Mouse (Mus musculus) heart, embryonic 11.5 days (tissue): ENCODE measurements around the gene Mark4. TPM values are rescaled to one million over a fixed set of nuclear protein-coding genes. Genes with fewer than 3 reads are reported as not detected.
A peak's percentile ranks its signal among the peaks of the same experiment; 100 is the strongest.

Source experiments
- ATAC-seq: fragments of 200-750 bp; cut with Nextera tagmentation; replicated peaks from 2 replicates; pipeline ENCODE4 v1.8.0; 2017; ENCODE audit warnings: moderate library complexity; ENCODE audit not compliant: insufficient number of reproducible peaks, low FRiP score, low TSS enrichment
- H3K27ac ChIP-seq: fragments of 300-500 bp; sonication (generic); 2 replicates; pipeline ENCODE4 v1.5.1; 2014; ENCODE audit warnings: mild to moderate bottlenecking, low read depth, low read length
- H3K27me3 ChIP-seq: fragments of 300-500 bp; sonication (generic); 2 replicates; pipeline ENCODE4 v1.6.1; 2014; ENCODE audit warnings: mild to moderate bottlenecking, low read length, mixed read lengths; ENCODE audit not compliant: control insufficient read depth, insufficient read depth
- H3K36me3 ChIP-seq: fragments of 300-500 bp; sonication (generic); 2 replicates; pipeline ENCODE4 v1.6.1; 2014; ENCODE audit warnings: mild to moderate bottlenecking, low read length, moderate library complexity, mixed read lengths; ENCODE audit not compliant: control insufficient read depth, insufficient read depth
- H3K4me1 ChIP-seq: fragments of 300-500 bp; sonication (generic); 2 replicates; pipeline ENCODE4 v1.6.1; 2014; ENCODE audit warnings: low read length; ENCODE audit not compliant: control insufficient read depth, insufficient read depth
- H3K4me2 ChIP-seq: fragments of 300-500 bp; sonication (generic); 2 replicates; pipeline ENCODE4 v1.6.1; 2014; ENCODE audit warnings: mild to moderate bottlenecking, moderate library complexity
- H3K4me3 ChIP-seq: fragments of 300-500 bp; sonication (generic); 2 replicates; pipeline ENCODE4 v1.5.1; 2014; ENCODE audit warnings: low read depth, low read length
- H3K9ac ChIP-seq: fragments of 300-500 bp; sonication (generic); 2 replicates; pipeline ENCODE4 v1.6.1; 2014; ENCODE audit warnings: mild to moderate bottlenecking, low read depth, low read length, moderate library complexity
- H3K9me3 ChIP-seq: fragments of 300-500 bp; sonication (generic); replicated peaks from 2 replicates; pipeline ENCODE4 v1.6.1; 2016; ENCODE audit warnings: low read length; ENCODE audit not compliant: control insufficient read depth
- WGBS: fragments of 180-500 bp; shearing (Covaris S2); extraction: QIAGEN DNeasy Blood & Tissue Kit; methylation state at CpG from one replicate; pipeline ENCODE4 v1.1.7; 2014; ENCODE audit not compliant: insufficient replicate concordance; 5-methylcytosine and 5-hydroxymethylcytosine counted together
- polyA plus RNA-seq: library from polyadenylated mRNA; unstranded; fragments of >200 nt; fragmentation: Nextera tagmentation; extraction: Ambion mirVana; gene quantifications from 2 replicates; pipeline ENCODE4 v1.2.1, GENCODE M21; 2014

Gene Mark4
- 8.0 and 9.7 TPM in 2 replicates for polyA plus RNA-seq

GRCm38 (mm10) chr7:19458591-19459111, at the start of gene Mark4:
Gene Mark4, minus strand, starts transcription at chr7:19458821.
- peak within 1 kb of the TSS; percentile 77 for H3K27ac ChIP-seq
- ATAC-seq: peak; percentile 82
- H3K9ac ChIP-seq: peak within 1 kb of the TSS; percentile 92
- no peaks in the 10 kb centered on the region for H3K27me3 ChIP-seq
- H3K4me3 ChIP-seq: peak within 1 kb of the TSS; percentile 98
- no peaks in the 10 kb centered on the region for H3K36me3 ChIP-seq
- H3K4me2 ChIP-seq: peak within 1 kb of the TSS; percentile 97
- no peaks in the 10 kb centered on the region for H3K9me3 ChIP-seq
- H3K4me1 ChIP-seq: peaks cover 26% of the 10 kb centered on the region
- 0% methylated on average over 26 of the region's 42 CpGs for whole genome bisulfite sequencing

- Histone ChIP-seq H3K9me3 (no peaks in the 10 kb centered on the region), H3K27ac (peak overlapping the region; percentile 6; the same call in 1 of the 2 replicates), H3K4me1 (peaks cover 7% of the 10 kb centered on the region; the same call in 1 of the 2 replicates), H3K9ac (peak overlapping the region; percentile 94), H3K4me3 (peak overlapping the region; percentile 83), H3K27me3 (no peaks in the 10 kb centered on the region), H3K36me3 (0 out of 2 replicates have a peak, but pooled peaks cover 3% of the 10 kb centered on the region), H3K4me2 (peak overlapping the region; percentile 99)
- no peak for ATAC-seq
- 4% methylated on average over 18 of the region's 18 CpGs for WGBS
Observed at GRCm38 (mm10) chr7:19507612-19507981, 49.0 kb upstream of the Mark4 start.

DNA sequence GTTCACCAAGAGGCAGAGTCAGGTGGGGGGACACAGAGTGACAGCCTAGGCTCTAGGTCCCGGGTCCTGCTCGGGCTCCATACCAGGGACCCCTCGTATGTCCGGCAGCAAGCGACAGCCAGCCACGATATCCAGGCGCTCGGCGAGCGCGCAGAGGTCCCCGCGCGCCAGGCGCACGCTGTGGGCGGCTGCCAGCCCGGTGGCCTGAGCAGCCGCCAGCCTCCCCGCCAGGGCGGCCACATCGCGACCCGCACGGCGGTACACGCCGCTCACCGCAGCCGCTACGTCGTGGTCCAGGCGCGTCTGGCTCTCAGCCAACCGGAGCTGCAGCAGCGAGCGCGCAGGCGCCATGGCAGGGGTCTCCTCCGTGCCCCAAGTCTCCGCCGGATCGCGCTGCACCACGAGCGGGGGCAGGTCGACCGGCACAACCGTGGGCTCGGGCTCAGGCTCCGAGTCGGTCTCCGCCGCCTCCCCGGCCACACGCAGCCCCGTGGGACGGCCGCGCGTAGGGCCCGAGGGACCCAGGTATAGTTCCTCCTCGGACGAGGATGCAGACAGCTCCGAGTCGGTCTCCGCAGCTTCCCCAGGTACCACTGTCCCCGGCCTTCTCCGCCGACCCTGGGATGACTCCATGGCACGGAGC, 48.5 kb upstream of the Mark4 start:
- 0 out of 2 replicates have a peak, but pooled peaks have one; percentile 3 for ATAC-seq
- peak overlapping the region; percentile 99 for H3K4me2 ChIP-seq
- under 1% methylated on average over 71 of the region's 71 CpGs for WGBS
- peak overlapping the region; percentile 83 for H3K4me3 ChIP-seq
- H3K27ac ChIP-seq: 0 out of 2 replicates have a peak overlapping the region, but pooled peaks have one; percentile 6
- H3K9me3 ChIP-seq: no peaks in the 10 kb centered on the region
- no peaks in the 10 kb centered on the region for H3K27me3 ChIP-seq
- peaks cover 7% of the 10 kb centered on the region; the same call in 1 of the 2 replicates for H3K4me1 ChIP-seq
- H3K36me3 ChIP-seq: 0 out of 2 replicates have a peak, but pooled peaks cover 3% of the 10 kb centered on the region
- H3K9ac ChIP-seq: peak overlapping the region; percentile 94

DNA sequence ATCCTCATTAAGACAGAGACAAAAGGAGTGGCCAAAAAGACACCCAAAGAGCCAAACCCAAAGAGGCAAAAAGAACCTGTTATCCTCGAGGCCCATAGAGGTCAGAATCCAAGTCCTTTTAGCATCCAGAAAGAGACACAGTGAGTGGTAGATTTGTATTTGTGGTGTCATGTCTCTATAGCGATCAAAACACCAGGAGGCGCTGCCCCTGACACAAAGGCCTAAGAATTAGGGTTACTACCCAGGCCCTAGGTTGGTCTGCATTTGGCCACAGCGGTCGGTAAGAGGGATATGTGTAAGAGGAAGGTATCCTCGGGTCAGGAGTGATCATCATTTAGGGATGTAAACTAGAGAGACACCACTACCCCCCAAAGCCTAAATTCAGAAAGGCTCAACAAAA, 47.7 kb upstream of the Mark4 start:
- Histone ChIP-seq H3K27me3 (no peaks in the 10 kb centered on the region), H3K4me3 (no peak overlapping the region), H3K4me2 (peak overlapping the region; percentile 99), H3K27ac (no peak overlapping the region), H3K9me3 (no peaks in the 10 kb centered on the region), H3K4me1 (peaks cover 7% of the 10 kb centered on the region; the same call in 1 of the 2 replicates), H3K36me3 (0 out of 2 replicates have a peak, but pooled peaks cover 2% of the 10 kb centered on the region), H3K9ac (no peak overlapping the region)
- ATAC-seq: no peak
- 36% methylated on average over 6 of the region's 6 CpGs for WGBS

DNA sequence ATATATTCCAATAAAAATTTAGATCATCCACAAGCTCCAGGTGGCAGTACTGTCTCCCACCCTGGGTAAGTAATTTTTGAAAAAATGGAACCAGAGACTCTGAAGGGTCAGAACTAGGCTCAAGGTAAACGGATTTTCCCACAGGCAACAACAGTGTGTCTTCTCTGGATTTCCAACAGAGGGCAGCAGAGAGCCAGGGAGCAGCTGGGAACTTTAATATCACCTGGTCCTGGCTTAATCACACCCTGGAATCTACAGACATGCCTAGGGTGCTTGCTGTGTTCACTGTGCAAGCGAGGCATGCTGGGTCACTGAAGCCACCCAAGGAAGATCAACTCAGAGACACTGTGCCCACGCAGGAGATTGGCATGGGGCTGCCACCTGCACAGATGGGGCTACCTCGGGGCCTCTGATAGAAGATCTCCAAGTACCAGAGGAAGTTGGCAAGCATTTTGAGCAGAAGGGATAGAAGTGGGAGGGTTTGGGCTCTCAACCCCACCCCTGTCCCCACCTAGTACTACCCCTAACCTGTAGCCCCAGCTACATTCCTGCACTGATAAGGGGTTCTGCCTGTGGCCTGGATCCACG, 45.0 kb upstream of the Mark4 start:
- no peak overlapping the region for H3K4me2 ChIP-seq
- no peaks in the 10 kb centered on the region for H3K9me3 ChIP-seq
- H3K36me3 ChIP-seq: no peaks in the 10 kb centered on the region
- no peak overlapping the region for H3K27ac ChIP-seq
- no peaks in the 10 kb centered on the region for H3K27me3 ChIP-seq
- no peak overlapping the region for H3K9ac ChIP-seq
- H3K4me3 ChIP-seq: no peak overlapping the region
- no peaks in the 10 kb centered on the region; the same call in 1 of the 2 replicates for H3K4me1 ChIP-seq
- 33% methylated on average over 5 of the region's 5 CpGs for WGBS
- ATAC-seq: no peak

- Histone ChIP-seq H3K27ac (no peak overlapping the region), H3K4me1 (no peaks in the 10 kb centered on the region), H3K4me3 (no peak overlapping the region), H3K27me3 (no peaks in the 10 kb centered on the region), H3K9me3 (no peaks in the 10 kb centered on the region), H3K9ac (no peak overlapping the region), H3K4me2 (no peak overlapping the region), H3K36me3 (no peaks in the 10 kb centered on the region)
- no peak for ATAC-seq
- 78% methylated on average over 4 of the region's 4 CpGs for WGBS
Observed at GRCm38 (mm10) chr7:19501658-19502057, 43.0 kb upstream of the Mark4 start.

- no peaks in the 10 kb centered on the region for H3K9me3 ChIP-seq
- no peak overlapping the region for H3K9ac ChIP-seq
- H3K4me2 ChIP-seq: no peak overlapping the region
- no peak overlapping the region for H3K4me3 ChIP-seq
- H3K27me3 ChIP-seq: no peaks in the 10 kb centered on the region
- H3K27ac ChIP-seq: no peak overlapping the region
- ATAC-seq: no peak
- H3K36me3 ChIP-seq: no peaks in the 10 kb centered on the region
- no peaks in the 10 kb centered on the region for H3K4me1 ChIP-seq
- WGBS: 64% methylated on average over 12 of the region's 12 CpGs
Observed at GRCm38 (mm10) chr7:19500420-19501363, 42.1 kb upstream of the Mark4 start.

GRCm38 (mm10) chr7:19498326-19498725, 39.7 kb upstream of the Mark4 start:
- H3K9me3 ChIP-seq: no peaks in the 10 kb centered on the region
- WGBS: 60% methylated on average over 4 of the region's 4 CpGs
- no peak overlapping the region for H3K4me2 ChIP-seq
- H3K9ac ChIP-seq: no peak overlapping the region
- no peaks in the 10 kb centered on the region for H3K4me1 ChIP-seq
- no peak for ATAC-seq
- H3K27ac ChIP-seq: no peak overlapping the region
- no peaks in the 10 kb centered on the region for H3K36me3 ChIP-seq
- no peak overlapping the region for H3K4me3 ChIP-seq
- H3K27me3 ChIP-seq: peaks cover 3% of the 10 kb centered on the region; the same call in 1 of the 2 replicates
